11 mouse cellular contexts compared by ENCODE assay signal in genomic region chr12:86509295-86510279, GRCm38 (mm10).
DNase-seq lines count a peak whose midpoint lies in the region; ATAC-seq and TF ChIP-seq lines count a peak whose summit lies in the region.
"Had no signal": no experiment of that assay in that cellular context is flagged by ENCODE, and none has a peak within 500 bp of the region (broad histone marks: within the 10 kb centered on the region; RNA-seq: fewer than 3 reads in every experiment).

No protein-coding gene starts in this region.

- H3K4me1 ChIP-seq in lung, embryonic 14.5 days (ENCODE audit: insufficient read depth), result no peaks in the 10 kb centered on the region
- no peaks in the 10 kb centered on the region; the same call in 1 of the 2 replicates for H3K4me1 ChIP-seq in hindbrain, postnatal 0 days (ENCODE audit: insufficient read depth, low read length)
- peaks cover 7% of the 10 kb centered on the region for H3K4me1 ChIP-seq in neural tube, embryonic 11.5 days (ENCODE audit: control insufficient read depth, insufficient read depth, low read length)

- peak; percentile 87; the same call in 1 of the 2 replicates for ATAC-seq in lung, embryonic 14.5 days (ENCODE audit: insufficient read depth)
- ATAC-seq in hindbrain, postnatal 0 days, result peak; percentile 39; the same call in 1 of the 2 replicates
- ATAC-seq in neural tube, embryonic 11.5 days (ENCODE audit: insufficient read depth, low FRiP score, low TSS enrichment), result peak; percentile 85
- ATAC-seq: inflammation-experienced regulatory T-cells, adult 6 months had no signal

- no peaks in the 10 kb centered on the region for H3K9me3 ChIP-seq in lung, embryonic 14.5 days (ENCODE audit: low read depth, low read length)
- H3K9me3 ChIP-seq in hindbrain, postnatal 0 days (ENCODE audit: low read length), result no peaks in the 10 kb centered on the region
- H3K9me3 ChIP-seq in neural tube, embryonic 11.5 days (ENCODE audit: control insufficient read depth, low read length), result no peaks in the 10 kb centered on the region
- H3K9me3 ChIP-seq: limb, embryonic 15.5 days had no signal

- WGBS in lung, embryonic 14.5 days, result 29% methylated on average over 13 of the region's 13 CpGs
- WGBS in hindbrain, postnatal 0 days, result 42% methylated on average over 13 of the region's 13 CpGs
- WGBS in neural tube, embryonic 11.5 days, result 22% methylated on average over 13 of the region's 13 CpGs

- no peaks in the 10 kb centered on the region for H3K36me3 ChIP-seq in lung, embryonic 14.5 days (ENCODE audit: insufficient read depth)
- no peaks in the 10 kb centered on the region for H3K36me3 ChIP-seq in hindbrain, postnatal 0 days (ENCODE audit: insufficient read depth, low read length)
- no peaks in the 10 kb centered on the region for H3K36me3 ChIP-seq in neural tube, embryonic 11.5 days (ENCODE audit: control insufficient read depth, insufficient read depth, low read length)
- H3K36me3 ChIP-seq: limb, embryonic 15.5 days had no signal

- H3K4me3 ChIP-seq in lung, embryonic 14.5 days (ENCODE audit: low read depth, low read length), result no peak overlapping the region
- H3K4me3 ChIP-seq in hindbrain, postnatal 0 days (ENCODE audit: low read length), result no peak overlapping the region
- H3K4me3 ChIP-seq in neural tube, embryonic 11.5 days (ENCODE audit: low read depth, low read length), result no peak overlapping the region
- H3K4me3 ChIP-seq: limb, embryonic 15.5 days had no signal

- H3K27ac ChIP-seq in lung, embryonic 14.5 days (ENCODE audit: low read depth), result no peak overlapping the region
- H3K27ac ChIP-seq in hindbrain, postnatal 0 days, result no peak overlapping the region
- 0 out of 2 replicates have a peak overlapping the region, but pooled peaks have one; percentile 42 for H3K27ac ChIP-seq in neural tube, embryonic 11.5 days (ENCODE audit: low read depth, low read length)
- H3K27ac ChIP-seq: limb, embryonic 15.5 days had no signal

- no peak for TF ChIP-seq CTCF in lung, embryonic 14.5 days (IDR thresholded peaks at IDR 0.05; ENCODE audit: low read depth)
- TF ChIP-seq CTCF in hindbrain, postnatal 0 days (IDR thresholded peaks at IDR 0.05; ENCODE audit: low read depth), result no peak

- H3K9ac ChIP-seq in lung, embryonic 14.5 days, result no peak overlapping the region
- H3K9ac ChIP-seq in hindbrain, postnatal 0 days (replicated peaks; ENCODE audit: low read length), result no peak overlapping the region
- peak overlapping the region; percentile 0; the same call in 1 of the 2 replicates for H3K9ac ChIP-seq in neural tube, embryonic 11.5 days (ENCODE audit: low read length)
- H3K9ac ChIP-seq: limb, embryonic 15.5 days had no signal

- peak; percentile 70 for DNase-seq in lung, embryonic 14.5 days
- DNase-seq in lung, postnatal 25 days (ENCODE audit: low spot score), result no peak
- DNase-seq in embryo, embryonic 10.5 days (ENCODE audit: low spot score), result peak; percentile 42
- no peak for DNase-seq in hindbrain, postnatal 0 days (ENCODE audit: low spot score)
- DNase-seq in neural tube, embryonic 11.5 days (ENCODE audit: low spot score), result peak; percentile 73
- DNase-seq in yolk sac, embryonic 10.5 days (ENCODE audit: low spot score), result no peak
- no peak for DNase-seq in cerebellum, postnatal 14 days
- DNase-seq: cerebellum, adult 9-11 months; layer of hippocampus, postnatal 36 days had no signal

- 0 out of 2 replicates have a peak overlapping the region, but pooled peaks have one; percentile 12 for H3K4me2 ChIP-seq in lung, embryonic 14.5 days
- no peak overlapping the region for H3K4me2 ChIP-seq in hindbrain, postnatal 0 days (ENCODE audit: low read depth, low read length)
- H3K4me2 ChIP-seq in neural tube, embryonic 11.5 days (ENCODE audit: low read depth), result no peak overlapping the region
- H3K4me2 ChIP-seq: limb, embryonic 15.5 days had no signal

- H3K27me3 ChIP-seq in lung, embryonic 14.5 days (ENCODE audit: insufficient read depth, low read length), result no peaks in the 10 kb centered on the region
- H3K27me3 ChIP-seq in hindbrain, postnatal 0 days (ENCODE audit: insufficient read depth, low read length), result no peaks in the 10 kb centered on the region
- H3K27me3 ChIP-seq in neural tube, embryonic 11.5 days (ENCODE audit: control insufficient read depth, insufficient read depth, low read length), result no peaks in the 10 kb centered on the region

Comparison
In these comparisons a context has a peak if more than half of its experiments do, and no peak if none do; other contexts are left out.
1. DNase-seq: peak in lung, embryonic 14.5 days (single experiment), embryo, embryonic 10.5 days (single experiment) and neural tube, embryonic 11.5 days (single experiment); none in lung, postnatal 25 days (single experiment), hindbrain, postnatal 0 days (single experiment), yolk sac, embryonic 10.5 days (single experiment) and cerebellum, postnatal 14 days (0 of 2).
2. Peak in every context shown above with its lines, with median percentiles within 50 percentile points of each other: ATAC-seq.